In genomic region chr4:152325574-152326411, GRCm38 (mm10) we compare ENCODE assay signal across 8 mouse cellular contexts. TPM values are rescaled to one million over a fixed set of nuclear protein-coding genes. Genes with fewer than 3 reads are reported as not detected.
DNase-seq lines count a peak whose midpoint lies in the region; ATAC-seq and TF ChIP-seq lines count a peak whose summit lies in the region.

Gene Rpl22 (plus strand): TSS chr4:152325742.

- TF ChIP-seq EP300 in ES-Bruce4 (IDR thresholded peaks at IDR 0.05; ENCODE audit: insufficient read depth, low read depth, low read length) = peak; percentile 88
- peak; percentile 73; the same call in 1 of the 2 replicates for TF ChIP-seq EP300 in liver, postnatal 0 days (IDR thresholded peaks at IDR 0.05; ENCODE audit: low read depth)

- H3K4me1 ChIP-seq in ES-Bruce4 (ENCODE audit: control insufficient read depth, insufficient read depth, low read length) = peaks cover 10% of the 10 kb centered on the region
- H3K4me1 ChIP-seq in forebrain, embryonic 13.5 days = peaks cover 15% of the 10 kb centered on the region
- H3K4me1 ChIP-seq in liver, postnatal 0 days (ENCODE audit: insufficient read depth) = peaks cover 7% of the 10 kb centered on the region
- peaks cover 10% of the 10 kb centered on the region for H3K4me1 ChIP-seq in neural tube, embryonic 14.5 days (ENCODE audit: control insufficient read depth, insufficient read depth, low read length)

- H3K27me3 ChIP-seq in ES-Bruce4 (ENCODE audit: control insufficient read depth, insufficient read depth, low read length, poor library complexity, severe bottlenecking) = no peaks in the 10 kb centered on the region
- H3K27me3 ChIP-seq in forebrain, embryonic 13.5 days = peaks cover 6% of the 10 kb centered on the region; the same call in 1 of the 2 replicates
- H3K27me3 ChIP-seq in liver, postnatal 0 days (ENCODE audit: insufficient read depth, low read length) = no peaks in the 10 kb centered on the region
- H3K27me3 ChIP-seq in neural tube, embryonic 14.5 days (ENCODE audit: control insufficient read depth, insufficient read depth, low read length) = no peaks in the 10 kb centered on the region; the same call in 1 of the 2 replicates

- H3K4me2 ChIP-seq in forebrain, embryonic 13.5 days = peak within 1 kb of the TSS; percentile 84
- H3K4me2 ChIP-seq in liver, postnatal 0 days (ENCODE audit: low read depth, low read length) = peak within 1 kb of the TSS; percentile 88
- H3K4me2 ChIP-seq in neural tube, embryonic 14.5 days (ENCODE audit: low read depth, low read length) = peak within 1 kb of the TSS; percentile 58

- DNase-seq in heart, postnatal 10 days = peak; percentile 94 to 96
- DNase-seq in large intestine, adult 2 months (ENCODE audit: low read depth, low spot score) = peak; percentile 91
- peak; percentile 91 for DNase-seq in liver, postnatal 0 days
- DNase-seq in testis, postnatal 10 days (ENCODE audit: low spot score) = peak; percentile 87

- H3K4me3 ChIP-seq in ES-Bruce4 (ENCODE audit: low read depth, low read length) = peak within 1 kb of the TSS; percentile 93
- H3K4me3 ChIP-seq in forebrain, embryonic 13.5 days = peak within 1 kb of the TSS; percentile 98
- H3K4me3 ChIP-seq in liver, postnatal 0 days (ENCODE audit: low read depth, low read length) = peak within 1 kb of the TSS; percentile 91
- peak within 1 kb of the TSS; percentile 72 for H3K4me3 ChIP-seq in neural tube, embryonic 14.5 days (ENCODE audit: low read depth, low read length)

- under 1% methylated on average over 70 of the region's 70 CpGs for WGBS in forebrain, embryonic 13.5 days
- under 1% methylated on average over 70 of the region's 70 CpGs for whole genome bisulfite sequencing in large intestine, adult 2 months
- WGBS in liver, postnatal 0 days (ENCODE audit: insufficient replicate concordance) = 2% methylated on average over 68 of the region's 70 CpGs
- under 1% methylated on average over 66 of the region's 70 CpGs for WGBS in neural tube, embryonic 14.5 days

- H3K36me3 ChIP-seq in ES-Bruce4 (ENCODE audit: control insufficient read depth, insufficient read depth, low read length, poor library complexity, severe bottlenecking) = peaks cover 32% of the 10 kb centered on the region
- H3K36me3 ChIP-seq in forebrain, embryonic 13.5 days (ENCODE audit: poor library complexity, severe bottlenecking) = peaks cover 24% of the 10 kb centered on the region
- H3K36me3 ChIP-seq in liver, postnatal 0 days (replicated peaks; ENCODE audit: insufficient read depth, low read length) = peaks cover 23% of the 10 kb centered on the region
- peaks cover 16% of the 10 kb centered on the region for H3K36me3 ChIP-seq in neural tube, embryonic 14.5 days (ENCODE audit: control insufficient read depth, insufficient read depth, low read length)

- TF ChIP-seq POLR2A in ES-Bruce4 (IDR thresholded peaks at IDR 0.05; ENCODE audit: insufficient read depth, low read length) = peak; percentile 7

- no peaks in the 10 kb centered on the region for H3K9me3 ChIP-seq in ES-Bruce4 (replicated peaks; ENCODE audit: control insufficient read depth, insufficient read depth, low read length, poor library complexity, severe bottlenecking)
- H3K9me3 ChIP-seq in forebrain, embryonic 13.5 days (replicated peaks) = no peaks in the 10 kb centered on the region
- no peaks in the 10 kb centered on the region for H3K9me3 ChIP-seq in liver, postnatal 0 days (ENCODE audit: low read length)
- H3K9me3 ChIP-seq in neural tube, embryonic 14.5 days (ENCODE audit: control insufficient read depth, low read length) = no peaks in the 10 kb centered on the region

- peak within 1 kb of the TSS; percentile 93 for H3K9ac ChIP-seq in ES-Bruce4 (ENCODE audit: low read depth, poor library complexity, severe bottlenecking)
- H3K9ac ChIP-seq in forebrain, embryonic 13.5 days = peak within 1 kb of the TSS; percentile 96
- H3K9ac ChIP-seq in liver, postnatal 0 days (replicated peaks) = peak within 1 kb of the TSS; percentile 92
- peak within 1 kb of the TSS; percentile 60 for H3K9ac ChIP-seq in neural tube, embryonic 14.5 days (replicated peaks; ENCODE audit: low read depth, low read length)

- ATAC-seq in cerebellum, adult (ENCODE audit: insufficient number of reproducible peaks, low FRiP score, low TSS enrichment) = peak; percentile 98
- ATAC-seq in forebrain, embryonic 13.5 days = peak; percentile 98
- peak; percentile 99 for ATAC-seq in liver, postnatal 0 days
- peak; percentile 96 for ATAC-seq in neural tube, embryonic 14.5 days (ENCODE audit: low read depth)

- H3K27ac ChIP-seq in ES-Bruce4 (ENCODE audit: insufficient read depth, low read length) = peak within 1 kb of the TSS; percentile 74
- H3K27ac ChIP-seq in forebrain, embryonic 13.5 days = no peak within 1 kb of the TSS
- H3K27ac ChIP-seq in liver, postnatal 0 days (ENCODE audit: low read depth) = peak within 1 kb of the TSS; percentile 67
- H3K27ac ChIP-seq in neural tube, embryonic 14.5 days (ENCODE audit: low read depth, low read length) = peak within 1 kb of the TSS; percentile 67

- intact Hi-C loops in heart, postnatal 10 days (cut with DNase I) = no loop called here

- TF ChIP-seq CTCF in ES-Bruce4 (IDR thresholded peaks at IDR 0.05; ENCODE audit: low read depth, low read length) = no peak
- peak; percentile 49 for TF ChIP-seq CTCF in liver, postnatal 0 days (IDR thresholded peaks at IDR 0.05; ENCODE audit: low read depth)

RNA-seq across cellular contexts. Expression of gene Rpl22, which starts in this region (rescaled TPM):
- polyA plus RNA-seq in ES-Bruce4 (2011; ENCODE audit: insufficient read depth, insufficient read length, low read depth, missing spikeins) = 1,917 and 1,978 TPM in 2 replicates
- polyA plus RNA-seq in forebrain, embryonic 13.5 days (2015; fragmentation: Nextera tagmentation; extraction: Ambion mirVana) = 265 and 331 TPM in 2 replicates
- 100 to 1,000 TPM; 283 to 290 TPM for total RNA-seq in heart, postnatal 10 days (2021)
- polyA plus RNA-seq in large intestine, adult 2 months (2012; rRNA removed) = 82.6 and 90.4 TPM in 2 replicates
- 207 and 213 TPM in 2 replicates for polyA plus RNA-seq in liver, postnatal 0 days (2015; fragmentation: Nextera tagmentation; extraction: Ambion mirVana)
- 150 and 173 TPM in 2 replicates for polyA plus RNA-seq in neural tube, embryonic 14.5 days (2014; fragmentation: Nextera tagmentation; extraction: Ambion mirVana)
